ENCODE assay signal across 23 mouse cellular contexts in genomic region chr1:131618576-131618975, GRCm38 (mm10). TPM values are rescaled to one million over a fixed set of nuclear protein-coding genes. Genes with fewer than 3 reads are reported as not detected.
DNase-seq lines count a peak whose midpoint lies in the region; TF ChIP-seq lines count a peak whose summit lies in the region.
"Had no signal": no experiment of that assay in that cellular context is flagged by ENCODE, and none has a peak within 500 bp of the region (broad histone marks: within the 10 kb centered on the region; RNA-seq: fewer than 3 reads in every experiment).

No protein-coding gene starts in this region.

- WGBS in liver, adult 2 months = 89% methylated on average over 1 of the region's 1 CpGs

- H3K27me3 ChIP-seq in liver, adult 2 months (ENCODE audit: control insufficient read depth, insufficient read depth, low read length) = no peaks in the 10 kb centered on the region
- H3K27me3 ChIP-seq: embryonic facial prominence, embryonic 12.5 days; limb, embryonic 15.5 days; stomach, embryonic 15.5 days had no signal

- H3K4me1 ChIP-seq in liver, adult 2 months (ENCODE audit: control insufficient read depth, insufficient read depth, low read length) = peaks cover 28% of the 10 kb centered on the region
- H3K4me1 ChIP-seq: embryonic facial prominence, embryonic 12.5 days; limb, embryonic 15.5 days; stomach, embryonic 15.5 days had no signal

- no peaks in the 10 kb centered on the region for H3K79me2 ChIP-seq in liver, adult 2 months (ENCODE audit: control insufficient read depth, insufficient read depth, low read length)

- TF ChIP-seq CTCF in liver, adult 2 months (IDR thresholded peaks at IDR 0.05; ENCODE audit: low read depth, low read length) = peak; percentile 41; the same call in 1 of the 2 replicates

- H3K36me3 ChIP-seq in liver, adult 2 months (ENCODE audit: control insufficient read depth, insufficient read depth, low read length) = no peaks in the 10 kb centered on the region
- H3K36me3 ChIP-seq: embryonic facial prominence, embryonic 12.5 days; limb, embryonic 15.5 days; midbrain, embryonic 10.5 days; stomach, embryonic 15.5 days had no signal

- H3K27ac ChIP-seq in liver, adult 2 months (replicated peaks; ENCODE audit: insufficient read depth, low read depth, low read length) = no peak overlapping the region
- H3K27ac ChIP-seq: embryonic facial prominence, embryonic 12.5 days; hindbrain, postnatal 0 days; limb, embryonic 15.5 days; midbrain, embryonic 10.5 days; stomach, embryonic 15.5 days had no signal

- H3K9ac ChIP-seq in liver, adult 2 months (ENCODE audit: low read depth, low read length) = no peak overlapping the region
- H3K9ac ChIP-seq: embryonic facial prominence, embryonic 12.5 days; limb, embryonic 15.5 days; stomach, embryonic 15.5 days had no signal

- no peak for TF ChIP-seq POLR2A in liver, adult 2 months (IDR thresholded peaks at IDR 0.05; ENCODE audit: extremely low read depth, insufficient read depth, low read length)

- DNase-seq in liver, adult 2 months (ENCODE audit: extremely low read depth, low read depth, low spot score) = peak; percentile 17
- DNase-seq in liver (no peak), 3T3-L1 (ENCODE audit: low read depth, low spot score) (peak; percentile 19), 416B (ENCODE audit: low read depth) (peak; percentile 31)
- DNase-seq in brain, adult 2 months (ENCODE audit: low read depth, low spot score) = peak; percentile 31
- no peak for DNase-seq in spleen, postnatal 14 days (ENCODE audit: low spot score in 2 of 2)
- DNase-seq in left cerebral cortex, postnatal 4 days = no peak
- DNase-seq: adrenal gland, postnatal 25 days; cerebellum, postnatal 25 days; gastrocnemius, postnatal 25 days; heart, postnatal 4 days; lung, postnatal 14 days; right cerebral cortex, adult 18-20 months had no signal

- intact Hi-C loops in left cerebral cortex, postnatal 4 days (cut with DNase I) = no loop called here

- no peak overlapping the region for H3K4me3 ChIP-seq in liver, adult 2 months (ENCODE audit: insufficient read depth, low read depth, low read length)
- H3K4me3 ChIP-seq: embryonic facial prominence, embryonic 12.5 days; limb, embryonic 15.5 days; midbrain, embryonic 10.5 days; stomach, embryonic 15.5 days had no signal

RNA-seq across cellular contexts. Expression of gene Ctse, which starts 19.5 kb away (rescaled TPM):
- 0.20 TPM in 1 of 2 replicates, not detected in the other for total RNA-seq in liver, adult 2 months (2014; rRNA removed)
- 0.11 and 15.8 TPM in 2 replicates for polyA plus RNA-seq in liver, adult 2 months (2012; rRNA removed)
- under 1 TPM in 1 of 2 experiments, not detected in 1; 0.20 TPM for total RNA-seq in left cerebral cortex, postnatal 4 days (2021)
- total RNA-seq: ES-E14; hindbrain, postnatal 0 days had no signal
- polyA plus RNA-seq: frontal cortex, adult 2 months; hindbrain, postnatal 0 days; midbrain, embryonic 10.5 days had no signal

RNA-seq across cellular contexts. Expression of gene Avpr1b, which starts 19.5 kb away (rescaled TPM):
- total RNA-seq in liver, adult 2 months (2014; rRNA removed) = not detected in 2 replicates
- not detected in 2 replicates for polyA plus RNA-seq in liver, adult 2 months (2012; rRNA removed)
- total RNA-seq in left cerebral cortex, postnatal 4 days (2021) = not detected
- total RNA-seq: adrenal gland, postnatal 25 days; ES-E14; gastrocnemius, postnatal 25 days; heart, postnatal 4 days; hindbrain, postnatal 0 days; neutrophil, adult 5-6 weeks had no signal
- polyA plus RNA-seq: embryonic facial prominence, embryonic 12.5 days; frontal cortex, adult 2 months; heart, embryonic 11.5 days; hindbrain, postnatal 0 days; kidney, embryonic 16.5 days; limb, embryonic 15.5 days; midbrain, embryonic 10.5 days; stomach, embryonic 15.5 days had no signal

Comparison
In these comparisons a context has a peak if more than half of its experiments do, and no peak if none do; other contexts are left out.
1. DNase-seq: peak in liver, adult 2 months (single experiment), 3T3-L1 (single experiment), 416B (single experiment) and brain, adult 2 months (single experiment); none in liver (single experiment), spleen, postnatal 14 days (0 of 2) and left cerebral cortex, postnatal 4 days (single experiment).